Mouse (Mus musculus) embryonic fibroblast, embryonic 13.5 days (primary cell): ENCODE measurements around the gene Olfr455.

Source experiments
- CTCF ChIP-seq: IDR thresholded peaks from 2 replicates; pipeline ENCODE4 v1.5.1; 2011; ENCODE audit warnings: mild to moderate bottlenecking, control low read depth, low read length, moderate library complexity, borderline replicate concordance; ENCODE audit not compliant: insufficient read depth
- POLR2A ChIP-seq: IDR thresholded peaks from 2 replicates; pipeline ENCODE4 v1.6.1; 2011; ENCODE audit warnings: low read depth, mild to moderate bottlenecking, control low read depth, low read length, moderate library complexity

GRCm38 (mm10) chr6:42577433-42577832, 30.0 kb upstream of the Olfr455 start:
- TF ChIP-seq POLR2A, result no peak
- no peak for TF ChIP-seq CTCF
